Mouse (Mus musculus) megakaryocyte progenitor cell, adult 5-6 weeks (primary cell): ENCODE data around the gene Xylt1. TPM values are rescaled to one million over a fixed set of nuclear protein-coding genes. Genes with fewer than 3 reads are reported as not detected.

Source experiments
- ATAC-seq: replicated peaks from 2 replicates; pipeline ENCODE4 v1.8.0; 2016; ENCODE audit warnings: mild to moderate bottlenecking, moderate TSS enrichment, inconsistent platforms; ENCODE audit not compliant: poor library complexity
- total RNA-seq, 2 experiments: library from RNA; stranded (forward) in 1 of 2; stranded (reverse) in 1 of 2; fragments of 157-497, 149-512 nt in 1 of 2; fragments of 200-1000 nt in 1 of 2; gene quantifications; 2 replicates each; pipeline versions ENCODE4 v1.2.3 to v1.2.4; 2015 to 2017

The Xylt1 gene
- total RNA-seq, 2 experiments from 2014 or later: 12.0 to 24.9 TPM

DNA sequence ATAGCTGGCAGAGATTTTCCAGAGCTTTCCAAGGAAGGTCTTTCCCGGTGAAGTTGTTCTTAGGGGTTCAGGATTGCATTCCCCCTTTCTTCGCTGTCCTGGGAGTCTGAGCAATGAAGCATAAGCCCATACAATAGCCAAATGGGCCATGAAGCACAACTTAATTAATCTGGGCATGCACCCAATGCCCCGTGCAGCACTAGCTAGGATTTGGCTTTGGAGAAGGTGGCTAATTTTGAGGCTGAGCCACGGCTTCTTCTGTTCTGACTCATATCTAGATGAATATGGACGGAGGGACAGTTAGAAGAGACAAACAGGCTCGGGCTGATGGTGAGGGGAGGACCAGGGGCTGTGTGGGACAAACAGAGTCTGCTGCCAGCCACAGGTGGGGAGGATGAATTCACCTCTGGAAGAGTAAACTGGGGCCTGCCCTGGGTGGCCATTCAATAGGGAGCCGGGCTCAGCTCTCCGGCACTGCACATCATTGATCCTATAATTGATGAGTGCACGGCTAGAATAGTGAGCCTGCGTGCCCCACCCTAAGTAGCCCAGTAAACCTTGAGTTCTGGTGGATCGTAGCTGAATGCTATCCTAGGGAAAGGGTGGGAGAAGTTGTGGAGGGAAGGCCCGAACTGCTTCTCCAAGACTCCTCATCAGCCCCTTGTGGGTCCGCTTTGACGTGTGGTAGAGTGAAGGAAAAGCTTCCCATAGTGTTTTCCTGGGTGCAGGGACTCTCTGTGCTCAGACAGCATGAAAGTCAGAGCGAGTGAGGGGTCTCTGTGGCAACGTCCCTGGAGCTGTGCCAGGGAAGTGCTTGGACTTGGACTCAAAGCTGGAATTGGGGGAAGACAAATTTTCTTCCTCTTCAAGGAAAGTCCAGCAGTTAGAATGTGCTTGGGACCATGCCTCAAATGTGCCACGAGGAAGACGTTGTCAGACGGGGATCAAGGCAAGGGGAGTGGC is 92.3 kb downstream of the Xylt1 start:
- ATAC-seq: no peak

DNA sequence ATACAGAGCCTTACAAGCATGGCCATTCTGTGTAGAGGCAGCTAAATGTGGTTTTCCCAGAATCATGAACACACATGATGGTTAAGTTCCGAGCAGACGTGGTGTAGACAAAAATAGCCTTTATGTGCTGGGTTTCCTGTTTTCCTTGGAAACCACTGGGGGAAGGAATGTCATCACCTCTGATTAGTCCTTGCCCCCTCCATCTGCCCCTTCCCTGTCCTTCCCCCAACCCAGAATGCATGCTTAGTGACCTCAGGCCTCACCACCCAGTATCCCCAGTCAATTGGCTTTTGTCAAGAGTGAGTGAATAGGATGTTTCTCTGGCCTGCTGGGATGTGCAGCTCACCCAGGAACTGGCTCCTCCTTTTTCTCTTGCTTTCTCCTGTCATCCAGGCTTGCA is 93.5 kb downstream of the Xylt1 start:
- ATAC-seq: no peak

DNA sequence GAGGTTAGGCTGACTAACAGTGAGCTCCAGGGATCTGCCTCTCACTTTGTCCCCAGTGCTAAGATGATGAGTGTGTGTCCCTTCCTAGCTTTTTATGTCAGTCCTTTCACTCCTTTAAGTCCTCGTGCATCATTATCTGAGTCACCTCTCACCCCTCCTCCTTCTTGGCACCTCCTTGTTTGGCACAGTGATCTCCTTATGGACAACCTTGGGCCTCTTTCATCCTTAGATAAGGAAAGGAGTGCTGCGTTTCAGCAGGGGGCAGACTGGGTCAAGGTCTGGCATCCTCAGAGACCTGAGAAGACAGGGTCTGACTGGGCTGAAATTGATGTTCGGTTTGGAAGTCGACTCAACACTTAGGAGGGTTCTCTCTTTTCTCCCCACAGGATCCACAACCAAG is 94.3 kb downstream of the Xylt1 start:
- ATAC-seq: no peak

DNA sequence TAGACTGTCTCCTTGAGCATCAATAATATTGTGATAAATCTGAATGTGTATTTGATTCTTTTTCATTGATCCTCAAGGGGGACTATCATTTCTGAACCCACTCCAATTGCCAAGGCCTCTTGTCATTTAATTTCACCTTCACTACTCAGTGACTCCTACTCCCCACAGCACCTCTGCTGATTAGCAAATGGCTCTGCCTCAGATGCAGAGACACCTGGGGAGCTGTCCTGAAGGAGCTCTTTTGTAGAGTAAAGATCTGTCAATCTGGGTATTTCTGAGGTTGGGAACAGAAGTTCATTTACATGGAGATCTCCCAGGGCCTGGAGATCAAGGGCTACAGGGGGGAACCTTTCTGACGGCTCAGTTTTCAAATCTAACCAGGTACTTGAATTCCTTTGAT is 98.2 kb downstream of the Xylt1 start:
- ATAC-seq: no peak

DNA sequence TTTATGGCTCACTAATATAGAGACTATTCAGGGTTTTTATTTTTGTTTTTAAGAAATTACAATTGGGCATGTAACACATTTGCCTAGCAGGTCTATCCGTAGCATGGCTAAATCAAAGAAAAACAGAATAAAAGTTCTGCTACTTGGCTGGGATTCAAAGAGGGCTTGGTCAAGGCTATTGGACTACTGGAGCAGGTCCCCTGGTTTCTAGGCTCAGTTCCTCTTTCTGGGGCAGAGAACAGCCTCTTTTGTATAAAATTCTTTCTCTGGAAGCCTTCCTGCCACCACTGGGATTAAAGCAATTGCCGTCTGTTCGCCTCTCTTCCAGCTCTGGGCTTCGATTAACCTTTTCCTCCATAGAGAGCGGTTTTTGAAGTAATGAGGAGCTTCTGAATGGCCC is 100.1 kb downstream of the Xylt1 start:
- ATAC-seq: peak; percentile 24; the same call in 1 of the 2 replicates

DNA sequence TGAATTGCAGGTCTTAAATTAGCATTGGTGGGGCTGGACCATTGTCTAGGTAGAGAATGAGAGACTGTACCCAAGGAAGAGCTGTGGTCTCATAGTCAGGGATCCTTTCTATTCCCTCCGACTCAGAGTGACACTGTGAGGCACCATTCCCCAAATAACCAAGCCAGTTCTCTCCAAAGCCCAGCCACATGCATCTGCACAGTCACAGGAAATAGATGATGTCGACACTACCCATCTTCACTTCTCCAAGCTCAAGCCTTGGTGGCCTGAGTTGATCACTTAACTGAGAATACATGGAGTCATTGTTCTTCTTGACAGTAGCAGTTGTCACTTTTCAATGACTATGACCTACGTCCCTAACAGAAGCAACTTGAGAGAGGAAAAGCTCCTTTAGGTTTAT is 100.6 kb downstream of the Xylt1 start:
- ATAC-seq: peak; percentile 70

DNA sequence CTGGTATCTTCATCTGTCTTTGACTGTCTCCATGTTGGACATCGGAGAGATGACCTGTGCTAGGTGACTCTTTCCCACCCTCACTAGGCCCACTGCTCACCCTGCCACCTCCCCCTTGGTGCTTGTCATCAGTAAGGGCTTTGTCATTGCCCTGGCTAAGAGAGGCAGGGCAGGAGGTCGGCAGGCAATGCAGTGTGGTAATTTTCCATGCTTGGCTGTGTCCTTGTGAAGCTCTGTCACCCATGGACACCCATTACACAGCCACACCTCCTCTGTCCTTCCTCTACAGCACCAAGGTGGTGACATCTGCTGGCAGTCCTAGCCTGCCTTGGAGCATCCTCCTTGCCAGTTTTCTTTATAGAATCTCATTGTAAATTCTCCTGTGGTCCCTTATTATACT is 101.9 kb downstream of the Xylt1 start:
- no peak for ATAC-seq

DNA sequence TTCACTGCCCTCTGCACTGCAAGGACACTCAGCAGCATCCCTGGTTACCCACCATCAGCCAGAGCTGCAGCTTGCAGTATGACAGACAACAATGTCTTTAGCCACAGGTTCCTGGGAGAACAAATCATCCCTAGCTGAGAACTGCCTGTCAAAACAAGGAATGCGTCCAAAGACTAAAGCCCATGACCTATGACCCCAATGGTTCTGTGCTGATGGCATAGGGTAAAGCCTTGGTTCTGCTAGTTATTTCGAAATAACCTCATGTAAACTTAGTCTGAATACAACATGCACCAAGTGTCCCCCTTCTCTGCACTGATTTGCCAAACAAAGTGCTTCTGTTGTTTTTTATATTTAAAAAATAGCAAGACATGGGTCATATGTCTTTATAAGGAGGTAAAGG is 103.8 kb downstream of the Xylt1 start:
- ATAC-seq: no peak

DNA sequence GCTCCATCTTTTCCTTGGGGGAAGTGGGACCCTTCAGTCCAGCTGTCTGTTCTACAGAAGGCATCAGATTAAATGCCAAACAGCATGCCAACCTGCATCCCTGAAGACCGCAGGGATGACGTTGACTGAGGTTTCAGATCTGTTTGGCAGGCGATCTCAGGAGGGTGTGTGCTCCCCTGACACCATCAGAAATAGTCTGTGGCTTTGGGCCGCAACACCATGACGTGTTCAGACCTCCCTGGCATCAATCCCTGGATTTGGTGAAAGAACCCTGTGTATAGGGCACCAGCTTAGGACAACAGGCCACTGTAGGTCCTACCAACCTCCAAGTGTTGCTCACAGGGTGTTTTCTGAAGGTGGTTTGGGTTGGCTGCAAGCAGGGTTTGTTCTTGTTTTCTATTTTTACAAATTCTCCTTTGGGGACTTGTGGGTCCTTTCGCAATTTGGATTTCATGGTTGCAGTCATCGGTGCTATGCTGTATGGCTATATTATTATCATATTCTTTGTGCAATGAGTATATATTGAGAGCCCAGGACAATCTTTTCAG is 104.3 kb downstream of the Xylt1 start:
- ATAC-seq: peak; percentile 9

DNA sequence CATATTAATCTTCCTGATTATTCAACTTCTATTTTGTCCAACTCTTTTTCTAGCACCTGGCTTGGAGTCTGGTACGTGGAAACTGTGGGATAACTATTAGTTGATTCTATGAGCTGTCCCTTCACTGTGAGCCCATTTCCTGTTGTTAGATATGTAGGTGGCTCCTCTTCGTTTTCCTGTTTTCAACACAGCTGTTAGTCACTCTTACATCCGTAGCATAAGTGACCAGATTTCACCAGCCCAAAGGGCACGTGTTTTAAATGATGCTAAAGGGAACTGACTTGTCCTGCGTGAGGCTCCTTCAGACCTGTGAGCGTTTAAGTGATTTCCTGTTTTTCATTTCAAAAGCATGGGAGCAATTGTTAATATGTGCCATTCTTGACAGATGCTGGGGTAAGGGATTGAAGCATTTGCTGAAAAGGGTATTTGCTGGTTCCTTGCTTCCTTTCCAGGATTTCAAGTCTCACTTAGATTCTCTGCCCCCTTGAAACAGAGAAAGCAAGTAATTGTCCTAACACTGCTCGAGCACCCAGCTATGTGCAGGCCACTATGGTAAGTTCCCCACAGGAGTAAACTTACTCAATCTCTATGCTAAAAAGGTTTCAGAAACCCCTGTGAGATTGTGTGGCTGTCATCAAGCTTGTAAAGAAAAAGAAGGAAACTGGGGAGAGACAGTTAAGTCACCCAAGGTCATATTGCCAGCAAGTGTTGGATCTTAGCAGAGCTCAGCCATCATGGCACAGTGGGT is 105.8 kb downstream of the Xylt1 start:
- peak; percentile 66 for ATAC-seq

DNA sequence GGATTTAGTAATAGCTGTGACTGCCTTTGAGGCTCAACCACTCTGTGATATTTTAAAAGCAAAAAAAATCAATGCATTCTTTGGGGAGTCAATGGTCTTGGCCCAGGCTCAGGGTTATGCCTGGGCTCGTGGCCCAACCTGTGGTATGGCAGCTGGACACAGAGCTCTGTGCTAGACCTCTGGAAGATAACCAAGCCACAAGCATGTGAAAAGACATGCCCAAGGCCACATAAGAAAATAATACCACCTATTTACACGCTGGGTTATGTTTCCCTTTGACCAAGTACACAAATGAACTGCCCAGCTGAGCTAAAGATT is 106.4 kb downstream of the Xylt1 start:
- no peak for ATAC-seq

DNA sequence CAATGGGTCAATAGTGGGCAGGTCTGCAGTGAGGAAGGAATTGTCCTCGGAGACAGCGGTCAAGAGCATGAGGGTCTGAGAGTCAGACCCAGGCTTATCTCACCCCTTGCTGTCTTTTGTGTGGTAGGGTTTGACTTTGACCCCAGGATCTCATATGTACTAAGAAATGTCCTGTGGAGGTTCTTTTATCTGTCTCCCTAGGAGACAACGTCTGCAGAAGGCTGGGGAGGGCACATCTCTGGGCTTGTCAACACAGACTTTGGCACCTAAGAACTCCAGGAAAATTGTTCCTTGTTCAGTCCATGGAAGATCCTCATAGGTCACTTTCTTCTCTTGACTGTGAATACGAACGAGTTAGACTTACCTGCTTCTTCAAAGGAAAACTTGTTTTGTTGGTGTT is 109.2 kb downstream of the Xylt1 start:
- ATAC-seq: no peak

DNA sequence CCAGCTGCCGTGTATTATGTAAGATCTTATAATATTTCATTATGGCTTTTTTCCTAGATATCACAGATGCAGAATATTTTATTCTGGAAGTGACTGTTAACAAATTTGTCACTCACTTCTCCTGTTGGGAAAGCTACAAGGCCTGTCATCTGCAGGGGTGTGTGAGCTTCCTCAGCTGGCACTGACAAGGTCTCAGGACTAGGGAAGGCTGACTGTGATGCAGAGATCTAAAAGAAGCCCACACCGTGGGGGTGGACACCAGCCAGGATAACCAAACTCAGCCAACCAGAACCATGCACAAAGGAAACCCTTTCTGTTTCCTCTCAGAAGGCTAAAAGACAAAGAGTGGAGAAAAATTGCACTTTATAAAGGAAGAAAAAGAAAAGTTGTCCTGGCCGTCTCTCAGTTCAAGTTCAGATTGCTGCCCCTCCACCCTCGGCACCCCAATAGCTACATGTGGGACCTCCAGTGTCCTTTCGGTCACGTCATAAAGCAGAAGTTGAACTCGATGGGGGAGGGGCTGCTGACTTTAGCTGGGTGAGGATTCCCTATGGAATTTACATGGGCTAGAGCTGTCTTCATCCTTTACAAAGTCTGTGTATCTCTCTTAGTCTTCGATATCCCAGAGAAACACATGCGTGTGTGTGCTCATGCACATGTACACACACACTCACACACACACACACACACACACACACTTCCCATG is 109.9 kb downstream of the Xylt1 start:
- no peak; the same call in 1 of the 2 replicates for ATAC-seq

DNA sequence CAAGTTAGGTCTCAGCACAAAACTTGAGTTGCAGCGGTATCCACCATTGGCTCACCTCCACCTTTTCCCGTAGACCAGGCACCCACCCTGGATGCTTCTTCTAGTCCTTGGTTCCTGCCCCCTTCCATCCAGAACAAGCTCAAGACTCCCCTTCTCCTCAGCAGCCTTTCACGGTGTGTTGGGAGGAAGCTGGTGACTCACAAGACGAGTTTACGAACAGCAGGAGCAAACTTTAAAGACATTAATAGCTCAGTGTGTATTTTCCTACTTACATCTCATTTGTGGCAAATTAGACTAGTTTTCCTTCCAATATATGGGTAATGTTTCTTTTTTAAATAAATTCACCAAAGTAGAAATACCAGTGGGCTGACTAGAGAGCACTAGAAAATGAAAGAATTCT is 110.7 kb downstream of the Xylt1 start:
- no peak for ATAC-seq

DNA sequence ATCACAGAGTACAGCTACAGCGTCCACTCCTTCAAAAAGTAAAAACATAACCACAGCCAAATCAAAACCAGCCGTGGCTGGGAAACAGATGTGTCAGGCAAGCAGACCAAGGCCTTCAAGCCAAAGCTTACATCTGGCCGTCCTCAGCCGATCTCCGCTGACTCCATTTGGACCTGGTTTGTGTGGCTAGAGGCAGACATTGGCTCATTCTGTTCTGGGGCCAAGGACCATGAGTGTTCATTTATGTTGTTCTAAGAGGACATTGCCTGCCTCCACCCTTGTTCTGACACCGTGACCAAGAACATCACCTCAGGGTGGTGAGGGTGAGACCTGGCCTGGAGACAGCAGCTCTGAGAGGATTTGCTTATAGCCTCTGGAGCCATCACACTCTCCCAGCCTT is 113.4 kb downstream of the Xylt1 start:
- ATAC-seq: no peak

DNA sequence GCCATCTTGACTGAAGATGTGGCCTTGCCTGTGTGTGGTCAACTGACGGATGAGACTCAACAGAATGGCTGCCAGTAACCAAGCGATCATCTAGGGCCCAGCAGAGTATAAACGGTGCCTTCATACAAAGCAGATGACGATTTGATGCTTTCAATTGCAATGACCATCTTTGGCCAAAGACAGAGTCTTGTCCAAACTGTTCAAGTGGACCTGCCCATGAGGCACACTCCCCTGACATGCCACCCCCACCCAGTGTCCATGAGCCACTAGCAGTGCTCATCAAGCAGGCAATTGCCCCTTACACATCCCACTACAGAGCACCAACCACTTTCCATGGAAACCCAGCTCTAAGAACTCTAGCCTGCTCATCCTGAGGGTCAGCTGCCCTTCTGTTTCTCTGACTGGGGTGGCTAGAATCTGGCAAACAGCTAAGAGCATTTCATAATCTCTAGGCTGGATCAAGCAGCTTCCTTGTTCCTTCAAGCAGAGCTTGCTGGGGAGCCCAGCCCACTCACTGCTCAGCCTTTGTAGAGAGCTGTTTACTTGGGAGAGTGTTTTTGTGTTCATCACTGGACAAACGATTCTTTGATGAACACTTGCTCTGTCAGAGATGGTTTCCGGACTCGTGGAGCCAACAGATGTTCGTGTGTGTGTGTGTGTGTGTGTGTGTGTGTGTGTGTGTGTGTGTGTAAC is 114.0 kb downstream of the Xylt1 start:
- peak; percentile 49; the same call in 1 of the 2 replicates for ATAC-seq

DNA sequence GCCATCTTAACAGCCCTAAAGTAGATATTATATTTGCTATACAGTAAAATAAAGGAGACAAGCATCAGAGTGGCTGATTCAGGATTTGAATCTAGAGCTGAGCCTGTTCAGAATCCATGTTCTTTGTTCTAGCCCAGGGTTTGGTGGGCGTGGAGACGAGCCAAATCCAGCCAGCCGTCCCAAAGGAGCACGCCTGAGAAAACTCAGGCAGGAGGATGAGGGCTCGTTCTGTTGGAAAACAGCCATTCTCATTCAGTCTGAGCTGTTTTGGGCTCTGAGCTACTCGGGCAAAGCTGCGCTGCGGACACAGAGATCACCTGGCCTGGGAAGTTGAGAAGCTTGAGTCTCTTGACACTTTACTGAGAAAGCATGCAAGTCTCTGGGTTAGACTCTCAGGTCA is 115.0 kb downstream of the Xylt1 start:
- ATAC-seq: no peak

DNA sequence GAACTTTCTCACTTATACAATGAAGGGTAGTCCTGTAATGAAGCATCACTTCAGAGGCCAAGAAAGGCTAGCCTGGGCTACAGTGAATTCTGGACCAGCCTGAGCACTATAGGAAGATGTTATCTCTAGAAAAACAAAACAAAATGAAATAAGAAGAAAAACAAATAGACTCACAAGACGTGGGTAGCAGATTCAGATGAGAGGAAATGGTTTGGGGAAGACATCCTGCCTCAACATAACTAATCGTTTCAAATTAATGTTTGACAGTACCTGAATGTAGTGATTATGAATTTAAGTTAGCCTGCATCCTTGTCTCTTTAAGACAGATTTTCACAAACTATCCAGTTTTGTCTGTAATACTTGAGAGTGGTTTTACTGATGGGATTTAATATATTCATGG is 117.4 kb downstream of the Xylt1 start:
- ATAC-seq: no peak

DNA sequence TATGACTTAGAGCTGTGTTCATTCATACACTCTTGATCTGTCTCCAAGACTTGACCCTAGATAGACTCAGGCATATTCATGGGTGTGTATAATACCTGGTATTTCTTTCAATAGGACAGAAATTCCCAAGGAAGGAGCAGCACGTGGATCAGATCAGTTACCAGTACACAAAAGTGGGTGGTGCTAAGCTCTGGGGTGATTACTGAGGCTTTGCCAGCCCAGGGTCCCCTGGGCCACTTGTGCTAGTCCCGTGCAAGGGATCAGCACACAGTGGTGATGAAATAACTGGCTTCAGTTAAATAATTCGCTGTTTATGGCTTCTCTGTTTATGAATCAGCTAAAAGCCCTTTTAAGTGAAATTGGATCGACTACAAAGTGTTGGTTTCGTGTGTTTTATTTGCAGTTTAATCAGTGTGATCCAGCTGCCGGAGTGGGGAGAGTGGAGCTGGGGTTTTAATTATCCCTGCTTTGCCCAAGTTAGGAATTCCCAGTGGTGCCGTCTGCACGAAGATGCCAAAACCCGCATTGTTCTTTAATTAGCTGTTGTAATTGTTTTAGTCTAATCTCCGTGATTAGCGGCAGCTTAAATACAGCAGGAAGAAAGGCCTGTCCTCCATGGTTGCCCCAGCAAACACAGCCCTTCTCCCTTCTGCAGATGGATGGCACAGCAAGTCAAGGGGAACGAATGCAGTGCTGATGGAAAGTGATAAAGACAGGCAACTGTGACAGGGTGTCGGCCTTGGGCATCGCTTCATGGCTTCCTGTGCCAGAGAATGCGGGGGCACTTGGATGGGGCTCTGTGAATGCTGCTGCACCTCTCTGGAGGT is 120.8 kb downstream of the Xylt1 start:
- 0 out of 2 replicates have a peak, but pooled peaks have one; percentile 10 for ATAC-seq

DNA sequence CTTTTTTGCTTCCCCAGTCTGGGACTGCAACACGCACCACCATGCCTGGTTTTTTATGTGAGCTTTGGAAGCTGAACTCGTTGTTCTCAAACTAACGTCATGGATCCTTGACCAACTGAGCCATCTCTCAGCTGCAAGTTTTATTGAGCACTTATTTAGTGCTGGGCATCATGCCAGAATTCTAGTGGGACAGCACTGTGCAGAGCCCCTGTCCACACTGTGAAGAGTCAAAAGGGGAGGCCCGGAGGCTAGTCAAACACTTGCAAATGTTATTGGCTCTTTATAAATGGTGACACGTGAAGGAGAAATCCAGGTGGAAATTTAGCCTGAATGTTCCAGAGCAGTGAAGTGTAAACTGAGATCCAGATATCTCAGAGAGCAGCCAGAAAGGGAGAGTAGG is 121.6 kb downstream of the Xylt1 start:
- ATAC-seq: no peak
